Mouse (Mus musculus) lung, adult 2 months (tissue): Measurements from ENCODE around the gene R3hdm1.

Source experiments
- CTCF ChIP-seq: fragments of 200-500 bp; IDR thresholded peaks from 2 replicates; pipeline ENCODE4 v1.5.1; 2011; ENCODE audit warnings: mild to moderate bottlenecking, low read length, control low read depth; ENCODE audit not compliant: insufficient read depth
- POLR2A ChIP-seq: fragments of 200-500 bp; IDR thresholded peaks from 2 replicates; pipeline ENCODE4 v1.6.1; 2011; ENCODE audit warnings: low read depth, mild to moderate bottlenecking, control low read depth, low read length, borderline replicate concordance; ENCODE audit errors: extremely low read depth

- no peak for TF ChIP-seq POLR2A
- no peak for TF ChIP-seq CTCF
Measured at GRCm38 (mm10) chr1:128062167-128062566, 40.9 kb upstream of the R3hdm1 start.
